Mouse (Mus musculus): ENCODE measurements at regions not wholly inside any gene's neighbourhood (a gene's known extent, or its start where the extent isn't known, plus 50 kb on each side); places are given as distances from the start of the nearest gene placed in this dataset.

DNA sequence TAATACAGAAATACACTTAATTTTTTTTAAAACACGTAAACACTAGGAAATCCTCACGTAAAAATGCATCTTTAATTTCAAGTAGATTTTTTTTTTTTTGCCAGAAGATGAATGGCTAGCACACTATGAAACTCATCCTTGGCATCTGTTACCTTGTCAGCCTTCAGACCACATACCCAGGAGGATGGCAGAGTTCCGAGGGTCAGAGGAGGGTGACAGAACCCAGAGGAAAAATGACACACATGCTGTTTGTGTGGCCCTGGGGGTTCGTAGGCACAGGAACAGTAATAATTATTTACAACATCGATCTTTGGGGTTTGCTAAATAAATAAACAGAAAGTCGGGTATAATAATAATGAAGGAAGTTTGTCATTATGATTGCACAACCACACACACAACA, 945.3 kb downstream of the Robo2 start:
- no peak for TF ChIP-seq CTCF (IDR thresholded peaks at IDR 0.05; ENCODE audit: borderline replicate concordance, extremely low read depth, insufficient read depth, insufficient read length)
- TF ChIP-seq POLR2A (IDR thresholded peaks at IDR 0.05; ENCODE audit: borderline replicate concordance, extremely low read depth, insufficient read depth, insufficient read length, poor library complexity, severe bottlenecking): no peak

Measured in brain, embryonic 14.5 days (tissue).